Mouse (Mus musculus): ENCODE results near the gene Olfr698. TPM values are rescaled to one million over a fixed set of nuclear protein-coding genes. Genes with fewer than 3 reads are reported as not detected.
"Not testable (repeated sequence)": the region's sequence is repeated elsewhere in the genome, so short reads cannot be mapped to it uniquely, and the experiment has no call there.

The Olfr698 gene
- polyA plus RNA-seq (2015; fragmentation: Nextera tagmentation; extraction: Ambion mirVana) = not detected in 2 replicates

DNA sequence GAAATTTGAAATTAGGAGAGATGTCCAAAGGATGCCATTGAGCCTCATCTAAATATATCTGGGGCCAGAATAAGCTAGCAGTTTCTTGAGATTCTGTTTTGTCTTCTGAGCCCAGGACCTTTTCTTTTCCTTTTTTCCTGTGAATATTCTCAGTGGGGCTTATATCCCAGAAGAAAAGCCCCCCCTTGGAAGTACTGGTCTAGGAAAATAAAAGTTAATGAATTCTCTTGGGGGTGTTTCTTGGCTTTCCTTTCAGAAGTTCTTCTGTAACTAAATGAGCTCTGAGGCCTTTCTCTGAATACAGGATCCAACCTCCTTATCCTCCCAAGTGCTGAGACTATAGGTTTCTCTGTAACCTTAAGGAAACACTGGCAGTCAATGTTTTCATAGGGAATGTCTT, at the start of gene Olfr698:
Gene Olfr698 (minus strand): TSS at position 101 of the 400 bp plus-strand sequence.
- H3K4me2 ChIP-seq = no peak within 1 kb of the TSS
- no peak for ATAC-seq (ENCODE audit: extremely low read depth, insufficient number of reproducible peaks, low FRiP score, low TSS enrichment)

DNA sequence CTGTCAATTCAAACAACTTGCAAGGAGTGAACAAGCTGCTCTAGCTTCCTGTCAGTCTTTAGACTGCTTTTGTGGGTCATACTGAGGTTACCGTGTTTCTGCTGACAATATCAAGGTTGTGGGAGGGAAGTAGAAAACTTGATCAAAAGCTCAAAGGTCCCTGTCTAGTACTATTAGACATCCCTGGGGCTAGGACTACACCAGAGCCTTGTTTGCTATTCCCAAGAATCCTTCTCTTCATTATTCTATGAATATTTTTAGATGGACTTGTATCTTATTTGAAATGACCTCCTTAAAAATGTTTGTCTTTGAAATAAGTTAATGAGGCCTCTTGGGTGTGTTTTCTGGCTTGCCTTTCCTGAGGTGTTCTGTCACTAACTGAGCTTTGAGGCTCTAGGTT, 37.9 kb upstream of the Olfr698 start, which contains the start of gene Olfr699:
Gene Olfr699 (minus strand): TSS at position 101 of the 400 bp plus-strand sequence.
- Histone ChIP-seq H3K27ac (replicated peaks) (no peak within 1 kb of the TSS), H3K4me1 (no peaks in the 10 kb centered on the region), H3K36me3 (no peaks in the 10 kb centered on the region), H3K9me3 (no peaks in the 10 kb centered on the region), H3K4me3 (no peak within 1 kb of the TSS), H3K9ac (no peak within 1 kb of the TSS), H3K4me2 (no peak within 1 kb of the TSS), H3K27me3 (replicated peaks) (no peaks in the 10 kb centered on the region)
- 69% methylated on average over 1 of the region's 1 CpGs for WGBS
- no peak for ATAC-seq (ENCODE audit: extremely low read depth, insufficient number of reproducible peaks, low FRiP score, low TSS enrichment)

More for the DNA sequence above, at the start of gene Olfr698:
- H3K27ac ChIP-seq (replicated peaks) = no peak within 1 kb of the TSS
- H3K4me1 ChIP-seq = no peaks in the 10 kb centered on the region
- no peaks in the 10 kb centered on the region for H3K36me3 ChIP-seq
- H3K9ac ChIP-seq = no peak within 1 kb of the TSS
- peaks cover 4% of the 10 kb centered on the region; the same call in 1 of the 2 replicates for H3K9me3 ChIP-seq
- no peak within 1 kb of the TSS for H3K4me3 ChIP-seq
- no peaks in the 10 kb centered on the region for H3K27me3 ChIP-seq (replicated peaks)

DNA sequence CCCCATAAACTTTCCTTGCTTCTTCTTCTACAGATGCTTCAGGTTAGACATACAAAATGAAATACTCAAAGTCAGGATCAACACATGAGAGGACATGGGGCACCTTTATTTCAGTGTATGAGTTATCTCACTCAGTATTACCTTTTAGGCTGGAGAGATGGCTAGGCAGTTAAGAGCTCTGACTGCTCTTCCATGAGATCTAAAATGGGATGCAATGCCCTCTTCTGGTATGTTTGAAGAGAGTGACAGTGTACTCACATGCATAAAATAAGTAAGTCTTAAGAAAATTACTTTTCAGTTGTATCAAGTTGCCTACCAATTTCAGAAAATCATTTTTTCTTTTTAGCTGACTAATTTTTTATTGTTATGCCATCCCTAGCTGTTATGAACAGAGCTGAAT, 33.1 kb upstream of the Olfr698 start:
- Histone ChIP-seq H3K4me3 (no peak overlapping the region), H3K36me3 (no peaks in the 10 kb centered on the region), H3K9me3 (no peaks in the 10 kb centered on the region), H3K27me3 (replicated peaks) (no peaks in the 10 kb centered on the region), H3K9ac (no peak overlapping the region), H3K4me1 (no peaks in the 10 kb centered on the region), H3K4me2 (no peak overlapping the region), H3K27ac (replicated peaks) (no peak overlapping the region)
- ATAC-seq (ENCODE audit: extremely low read depth, insufficient number of reproducible peaks, low FRiP score, low TSS enrichment) = no peak

DNA sequence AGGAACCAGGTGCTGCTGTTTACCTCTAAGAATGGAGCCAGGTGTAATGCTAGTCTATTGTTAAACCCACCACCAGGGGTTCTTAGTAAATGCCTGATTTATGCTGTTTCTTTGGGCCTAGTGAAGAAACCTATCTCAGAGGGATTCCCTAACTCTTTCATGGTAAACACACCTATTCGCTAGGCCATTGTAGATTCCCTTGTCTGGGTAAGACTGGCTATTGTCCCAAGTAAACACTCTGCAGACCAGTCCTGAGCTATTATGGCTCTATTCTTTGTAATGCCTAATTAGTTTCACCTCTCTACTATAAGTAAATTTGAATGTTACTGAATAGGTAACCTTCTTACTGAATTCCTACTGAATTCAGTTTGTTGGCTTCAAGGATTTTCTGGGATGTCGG, 5.8 kb upstream of the Olfr698 start:
- not testable (repeated sequence) for H3K4me1 ChIP-seq; H3K27me3 ChIP-seq (replicated peaks); H3K27ac ChIP-seq (replicated peaks); H3K36me3 ChIP-seq; H3K4me3 ChIP-seq; ATAC-seq (ENCODE audit: extremely low read depth, insufficient number of reproducible peaks, low FRiP score, low TSS enrichment); H3K4me2 ChIP-seq; H3K9me3 ChIP-seq; H3K9ac ChIP-seq
- WGBS = 84% methylated on average over 2 of the region's 2 CpGs

DNA sequence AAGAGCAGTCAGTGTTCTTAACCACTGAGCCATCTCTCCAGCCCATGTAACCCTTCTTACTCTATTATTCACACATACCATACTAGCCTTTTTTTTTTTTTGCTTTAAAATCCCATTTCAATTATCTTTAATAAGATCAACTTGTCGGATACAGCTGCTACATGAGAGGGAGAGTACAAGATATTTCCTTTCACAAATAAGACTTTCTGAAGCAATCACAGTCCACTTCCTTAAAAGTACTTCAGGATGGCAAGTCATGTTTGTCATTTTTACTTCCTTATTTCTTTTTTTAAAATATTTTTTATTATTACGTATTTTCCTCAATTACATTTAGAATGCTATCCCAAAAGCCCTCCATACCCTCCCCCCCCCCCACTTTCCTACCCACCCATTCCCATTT, 3.6 kb upstream of the Olfr698 start:
- ATAC-seq (ENCODE audit: extremely low read depth, insufficient number of reproducible peaks, low FRiP score, low TSS enrichment) = no peak
- Histone ChIP-seq H3K4me1 (no peaks in the 10 kb centered on the region), H3K9me3 (peaks cover 4% of the 10 kb centered on the region; the same call in 1 of the 2 replicates), H3K9ac (no peak overlapping the region), H3K27me3 (replicated peaks) (no peaks in the 10 kb centered on the region), H3K4me2 (no peak overlapping the region), H3K36me3 (no peaks in the 10 kb centered on the region), H3K27ac (replicated peaks) (no peak overlapping the region), H3K4me3 (no peak overlapping the region)
- WGBS = 80% methylated on average over 2 of the region's 2 CpGs

DNA sequence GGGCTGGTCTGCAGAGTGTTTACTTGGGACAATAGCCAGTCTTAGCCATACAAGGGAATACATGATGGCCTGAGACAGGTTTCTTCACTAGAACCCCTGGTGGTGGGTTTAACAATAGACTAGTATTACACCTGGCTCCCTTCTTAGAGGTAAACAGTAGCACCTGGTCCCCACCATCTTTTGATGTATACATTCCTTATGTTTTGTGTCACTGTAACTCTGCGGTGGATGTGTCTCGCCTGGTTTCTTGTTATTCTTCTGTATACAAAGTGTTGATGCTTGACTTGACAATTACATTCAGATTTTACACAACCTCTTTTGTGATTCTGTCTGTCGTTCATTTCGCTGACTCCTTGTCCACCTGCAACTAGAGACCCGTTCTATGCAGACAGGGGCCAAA, 9.4 kb downstream of the Olfr698 start:
- Histone ChIP-seq H3K27me3 (replicated peaks) (no peaks in the 10 kb centered on the region), H3K4me2 (no peak overlapping the region), H3K4me3 (no peak overlapping the region), H3K9ac (no peak overlapping the region), H3K4me1 (no peaks in the 10 kb centered on the region), H3K9me3 (0 out of 2 replicates have a peak, but pooled peaks cover 2% of the 10 kb centered on the region), H3K36me3 (no peaks in the 10 kb centered on the region), H3K27ac (replicated peaks) (no peak overlapping the region)
- ATAC-seq (ENCODE audit: extremely low read depth, insufficient number of reproducible peaks, low FRiP score, low TSS enrichment) = no peak
- 78% methylated on average over 5 of the region's 5 CpGs for WGBS

DNA sequence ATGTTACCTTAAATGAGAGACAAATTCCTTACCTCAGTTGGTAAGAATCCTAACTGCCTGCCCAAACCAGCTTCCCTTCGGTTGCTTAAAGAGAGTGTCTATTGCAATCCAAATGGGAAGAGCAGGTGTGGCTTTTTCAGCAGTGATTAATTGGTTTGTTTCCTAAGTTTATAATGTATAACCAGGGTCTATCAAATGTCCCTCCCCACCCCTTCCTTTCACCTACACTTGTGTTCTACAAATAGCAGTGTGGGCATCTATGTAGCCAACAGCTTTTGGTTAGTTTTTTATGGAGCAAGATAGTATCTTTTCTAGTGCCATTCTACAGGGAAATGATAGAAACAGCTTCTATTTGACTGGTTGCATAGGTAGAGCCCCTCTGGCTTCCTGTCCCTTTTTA, 12.9 kb downstream of the Olfr698 start, which contains the start of gene Olfr697:
Gene Olfr697 (minus strand): TSS at position 101 of the 400 bp plus-strand sequence.
- H3K36me3 ChIP-seq = no peaks in the 10 kb centered on the region
- ATAC-seq (ENCODE audit: extremely low read depth, insufficient number of reproducible peaks, low FRiP score, low TSS enrichment) = no peak
- H3K4me3 ChIP-seq = no peak within 1 kb of the TSS
- H3K4me1 ChIP-seq = no peaks in the 10 kb centered on the region
- no peak within 1 kb of the TSS for H3K27ac ChIP-seq (replicated peaks)
- no peak within 1 kb of the TSS for H3K9ac ChIP-seq
- H3K27me3 ChIP-seq (replicated peaks) = no peaks in the 10 kb centered on the region
- WGBS = 65% methylated on average over 1 of the region's 1 CpGs
- 0 out of 2 replicates have a peak, but pooled peaks cover 2% of the 10 kb centered on the region for H3K9me3 ChIP-seq
- H3K4me2 ChIP-seq = no peak within 1 kb of the TSS

DNA sequence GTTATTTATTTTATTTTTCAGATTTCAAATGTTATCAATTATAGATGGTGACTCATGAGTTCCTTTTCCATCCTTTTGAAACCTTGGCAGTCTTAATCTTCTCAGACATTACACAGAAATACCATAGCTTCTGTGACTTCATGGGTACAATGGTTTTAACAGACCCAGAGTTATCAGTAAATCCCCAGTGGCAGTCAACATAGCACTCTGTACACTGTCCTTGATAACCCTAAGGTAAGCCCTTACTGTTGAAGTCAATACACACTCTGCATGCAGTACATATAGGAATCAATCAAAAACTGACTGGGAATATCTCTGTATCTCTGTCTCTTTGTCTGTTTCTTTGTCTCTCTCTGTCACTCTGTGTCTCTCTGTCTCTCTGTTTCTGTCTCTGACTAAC, 18.2 kb downstream of the Olfr698 start:
- H3K9ac ChIP-seq = no peak overlapping the region
- H3K36me3 ChIP-seq = no peaks in the 10 kb centered on the region
- no peak for ATAC-seq (ENCODE audit: extremely low read depth, insufficient number of reproducible peaks, low FRiP score, low TSS enrichment)
- H3K9me3 ChIP-seq = no peaks in the 10 kb centered on the region
- no peak overlapping the region for H3K4me3 ChIP-seq
- no peak overlapping the region for H3K4me2 ChIP-seq
- H3K27ac ChIP-seq (replicated peaks) = no peak overlapping the region
- no peaks in the 10 kb centered on the region for H3K27me3 ChIP-seq (replicated peaks)
- no peaks in the 10 kb centered on the region for H3K4me1 ChIP-seq

DNA sequence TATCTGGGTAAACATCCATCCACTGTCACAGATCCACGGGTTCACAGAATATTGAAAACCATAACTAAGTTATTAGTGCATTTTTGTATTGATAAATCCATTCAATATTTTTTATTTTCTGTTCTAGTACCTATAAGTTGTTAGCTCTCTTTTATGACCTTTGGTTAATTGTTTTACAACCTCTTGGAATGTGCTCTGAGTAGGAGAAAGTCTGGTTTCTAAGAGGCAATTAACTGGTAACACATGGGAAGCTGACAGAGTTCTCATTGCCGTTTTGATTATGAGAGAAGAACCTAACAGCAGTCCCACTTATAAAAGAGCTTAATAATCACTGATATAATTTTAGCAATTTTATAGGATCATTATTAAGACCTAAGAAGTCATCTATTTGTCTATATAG, 21.5 kb downstream of the Olfr698 start:
- 67% methylated on average over 2 of the region's 2 CpGs for WGBS
- Histone ChIP-seq H3K27me3 (replicated peaks) (no peaks in the 10 kb centered on the region), H3K4me1 (no peaks in the 10 kb centered on the region), H3K36me3 (no peaks in the 10 kb centered on the region), H3K4me2 (no peak overlapping the region), H3K9me3 (no peaks in the 10 kb centered on the region), H3K9ac (no peak overlapping the region), H3K4me3 (no peak overlapping the region), H3K27ac (replicated peaks) (no peak overlapping the region)
- no peak for ATAC-seq (ENCODE audit: extremely low read depth, insufficient number of reproducible peaks, low FRiP score, low TSS enrichment)

DNA sequence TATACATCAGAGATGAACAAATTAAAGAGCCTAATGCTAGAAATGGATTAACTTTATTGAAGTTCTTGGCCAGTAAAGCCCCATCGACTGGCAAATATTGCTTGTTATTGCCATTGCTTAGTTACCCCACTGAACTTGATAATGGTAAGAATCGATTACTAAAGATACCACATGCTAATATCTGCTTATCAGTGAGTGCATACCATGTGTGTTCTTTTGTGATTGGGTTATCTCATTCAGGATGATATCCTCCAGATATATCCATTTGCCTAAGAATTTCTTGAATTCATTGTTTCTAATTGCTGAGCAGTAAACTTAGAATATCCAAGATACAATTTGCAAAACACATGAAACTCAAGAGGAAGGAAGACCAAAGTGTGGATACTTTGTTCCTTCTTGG, 29.5 kb downstream of the Olfr698 start:
- 72% methylated on average over 2 of the region's 2 CpGs for WGBS
- H3K4me3 ChIP-seq; ATAC-seq (ENCODE audit: extremely low read depth, insufficient number of reproducible peaks, low FRiP score, low TSS enrichment); H3K4me2 ChIP-seq; H3K36me3 ChIP-seq; H3K4me1 ChIP-seq; H3K27ac ChIP-seq (replicated peaks); H3K9ac ChIP-seq; H3K9me3 ChIP-seq; H3K27me3 ChIP-seq (replicated peaks): not testable (repeated sequence)

DNA sequence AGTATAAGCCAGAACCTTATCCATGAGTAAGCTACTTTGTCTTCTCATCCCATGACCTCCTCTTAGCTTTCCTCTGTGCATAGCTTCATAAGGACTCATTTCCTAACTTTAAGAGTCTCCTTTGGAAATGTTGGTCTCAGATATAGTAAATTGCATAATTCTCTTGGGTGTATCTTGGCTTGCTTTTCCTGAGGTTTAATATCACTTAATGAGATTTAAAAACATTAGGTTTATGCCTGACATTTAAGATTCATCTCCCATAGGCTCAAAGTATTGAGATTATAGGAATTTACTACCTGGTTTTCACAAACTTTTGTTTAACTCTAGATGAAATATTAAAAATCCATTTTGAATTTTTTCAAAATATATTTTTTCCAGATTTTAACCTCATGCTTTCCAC, 38.9 kb downstream of the Olfr698 start, which contains the start of gene Olfr695:
Gene Olfr695 (minus strand): TSS at position 101 of the 400 bp plus-strand sequence.
- no peaks in the 10 kb centered on the region for H3K4me1 ChIP-seq
- no peak within 1 kb of the TSS for H3K4me2 ChIP-seq
- no peak for ATAC-seq (ENCODE audit: extremely low read depth, insufficient number of reproducible peaks, low FRiP score, low TSS enrichment)
- H3K36me3 ChIP-seq = no peaks in the 10 kb centered on the region
- H3K27me3 ChIP-seq (replicated peaks) = no peaks in the 10 kb centered on the region
- H3K4me3 ChIP-seq = no peak within 1 kb of the TSS
- H3K27ac ChIP-seq (replicated peaks) = no peak within 1 kb of the TSS
- H3K9me3 ChIP-seq = no peaks in the 10 kb centered on the region
- no peak within 1 kb of the TSS for H3K9ac ChIP-seq

DNA sequence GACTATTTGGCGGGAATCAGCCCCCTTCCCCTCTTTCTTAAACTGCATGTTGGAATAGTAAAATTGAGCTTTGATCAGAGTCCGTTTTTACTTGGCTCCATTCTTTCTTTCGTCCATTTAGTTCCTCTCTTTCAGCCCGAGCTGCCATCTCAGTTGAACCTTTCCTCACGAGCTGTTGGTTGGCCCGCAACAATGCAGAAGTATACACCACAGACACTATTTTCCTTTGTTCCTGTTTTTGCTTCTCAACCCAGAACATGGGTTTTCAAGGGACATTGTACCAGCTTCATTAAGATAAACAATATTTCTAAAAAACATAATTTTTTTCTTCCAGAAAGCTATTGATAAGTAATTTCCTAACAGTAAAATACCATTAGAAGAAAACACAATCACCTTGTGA, 43.7 kb downstream of the Olfr698 start:
- no peak for ATAC-seq (ENCODE audit: extremely low read depth, insufficient number of reproducible peaks, low FRiP score, low TSS enrichment)
- H3K9ac ChIP-seq = no peak overlapping the region
- H3K27ac ChIP-seq (replicated peaks) = no peak overlapping the region
- H3K9me3 ChIP-seq = no peaks in the 10 kb centered on the region
- no peak overlapping the region for H3K4me2 ChIP-seq
- no peaks in the 10 kb centered on the region for H3K27me3 ChIP-seq (replicated peaks)
- H3K36me3 ChIP-seq = no peaks in the 10 kb centered on the region
- H3K4me1 ChIP-seq = no peaks in the 10 kb centered on the region
- H3K4me3 ChIP-seq = no peak overlapping the region
- 75% methylated on average over 6 of the region's 6 CpGs for WGBS
